Mouse (Mus musculus) kidney, embryonic 14.5 days (tissue): Measurements from ENCODE around the gene Wnt2b. TPM values are rescaled to one million over a fixed set of nuclear protein-coding genes. Genes with fewer than 3 reads are reported as not detected.

Source experiments
- ATAC-seq: fragments of 200-750 bp; cut with Nextera tagmentation; 2 replicates; pipeline ENCODE4 v1.8.0; 2017; ENCODE audit warnings: moderate number of reproducible peaks, mild to moderate bottlenecking, moderate TSS enrichment, moderate library complexity; ENCODE audit not compliant: low FRiP score, low TSS enrichment
- H3K27ac ChIP-seq: fragments of 300-500 bp; sonication (generic); 2 replicates; pipeline ENCODE4 v1.5.1; 2014; ENCODE audit warnings: low read depth, mild to moderate bottlenecking, low read length, moderate library complexity, mixed read lengths
- H3K27me3 ChIP-seq: fragments of 300-500 bp; sonication (generic); 2 replicates; pipeline ENCODE4 v1.6.1; 2014; ENCODE audit warnings: mild to moderate bottlenecking, low read length; ENCODE audit not compliant: control insufficient read depth, insufficient read depth
- H3K36me3 ChIP-seq: fragments of 300-500 bp; sonication (generic); 2 replicates; pipeline ENCODE4 v1.6.1; 2014; ENCODE audit warnings: low read length, mixed read lengths; ENCODE audit not compliant: control insufficient read depth, insufficient read depth
- H3K4me1 ChIP-seq: fragments of 300-500 bp; sonication (generic); 2 replicates; pipeline ENCODE4 v1.6.1; 2014; ENCODE audit warnings: low read length, mixed read lengths; ENCODE audit not compliant: control insufficient read depth, insufficient read depth
- H3K4me2 ChIP-seq: fragments of 300-500 bp; sonication (generic); replicated peaks from 2 replicates; pipeline ENCODE4 v1.6.1; 2014; ENCODE audit warnings: low read depth, mild to moderate bottlenecking, low read length
- H3K4me3 ChIP-seq: fragments of 300-500 bp; sonication (generic); 2 replicates; pipeline ENCODE4 v1.5.1; 2014; ENCODE audit warnings: mild to moderate bottlenecking, low read length
- H3K9ac ChIP-seq: fragments of 300-500 bp; sonication (generic); 2 replicates; pipeline ENCODE4 v1.6.1; 2014; ENCODE audit warnings: low read depth, mild to moderate bottlenecking, low read length, moderate library complexity
- H3K9me3 ChIP-seq: fragments of 300-500 bp; sonication (generic); 2 replicates; pipeline ENCODE4 v1.6.1; 2016; ENCODE audit warnings: low read length; ENCODE audit not compliant: control insufficient read depth
- WGBS: fragments of 180-500 bp; shearing (Covaris S2); extraction: QIAGEN DNeasy Blood & Tissue Kit; methylation state at CpG from one replicate; pipeline ENCODE4 v1.1.7; 2014; 5-methylcytosine and 5-hydroxymethylcytosine counted together
- polyA plus RNA-seq: library from polyadenylated mRNA; unstranded; fragments of >200 nt; fragmentation: Nextera tagmentation; extraction: Ambion mirVana; gene quantifications from 2 replicates; pipeline ENCODE4 v1.2.1, GENCODE M21; 2014

The Wnt2b gene
- polyA plus RNA-seq, 1 experiment from 2014 or later = 0.62 TPM

- H3K9me3 ChIP-seq = no peaks in the 10 kb centered on the region
- no peak overlapping the region for H3K4me3 ChIP-seq
- no peak overlapping the region for H3K27ac ChIP-seq
- H3K27me3 ChIP-seq = peaks cover 23% of the 10 kb centered on the region
- H3K4me1 ChIP-seq = peaks cover under 1% of the 10 kb centered on the region; the same call in 1 of the 2 replicates
- no peak overlapping the region for H3K4me2 ChIP-seq
- H3K9ac ChIP-seq = no peak overlapping the region
- ATAC-seq = no peak
- peaks cover 11% of the 10 kb centered on the region; the same call in 1 of the 2 replicates for H3K36me3 ChIP-seq
- WGBS = 65% methylated on average over 6 of the region's 6 CpGs
These were observed 5.6 kb downstream of the Wnt2b start for GRCm38 (mm10) chr3:104956131-104956581.

DNA sequence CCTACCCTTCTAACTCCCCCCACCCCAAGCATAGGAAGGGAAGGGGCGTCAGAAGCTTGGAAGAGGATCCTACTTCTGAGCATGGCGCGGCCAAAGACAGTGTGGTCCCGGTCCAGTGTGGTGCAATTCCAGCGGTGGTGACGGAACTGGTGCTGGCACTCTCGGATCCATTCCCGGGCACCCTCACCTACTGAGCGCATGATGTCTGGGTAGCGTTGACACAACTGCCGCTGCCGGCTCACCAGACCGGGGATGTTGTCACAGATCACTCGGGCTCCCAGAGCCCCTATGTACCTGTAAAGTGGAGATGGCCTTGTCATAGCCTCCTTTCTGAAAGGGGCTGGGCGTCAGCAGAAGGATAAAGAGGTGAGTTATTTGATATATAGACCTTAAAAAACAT is 7.2 kb downstream of the Wnt2b start:
- H3K36me3 ChIP-seq = peaks cover 15% of the 10 kb centered on the region; the same call in 1 of the 2 replicates
- ATAC-seq = no peak
- no peaks in the 10 kb centered on the region for H3K9me3 ChIP-seq
- peaks cover 12% of the 10 kb centered on the region for H3K27me3 ChIP-seq
- no peaks in the 10 kb centered on the region for H3K4me1 ChIP-seq
- H3K27ac ChIP-seq = no peak overlapping the region
- H3K4me3 ChIP-seq = no peak overlapping the region
- WGBS = 96% methylated on average over 15 of the region's 15 CpGs
- no peak overlapping the region for H3K9ac ChIP-seq
- no peak overlapping the region for H3K4me2 ChIP-seq

GRCm38 (mm10) chr3:104954137-104954536 is 7.6 kb downstream of the Wnt2b start:
- WGBS = 95% methylated on average over 3 of the region's 3 CpGs

GRCm38 (mm10) chr3:104952891-104953670 is 8.6 kb downstream of the Wnt2b start:
- H3K9me3 ChIP-seq = no peaks in the 10 kb centered on the region
- no peak overlapping the region for H3K4me3 ChIP-seq
- 94% methylated on average over 23 of the region's 23 CpGs for WGBS
- H3K27me3 ChIP-seq = no peaks in the 10 kb centered on the region
- no peak overlapping the region for H3K4me2 ChIP-seq
- no peak for ATAC-seq
- H3K36me3 ChIP-seq = peaks cover 15% of the 10 kb centered on the region; the same call in 1 of the 2 replicates
- no peaks in the 10 kb centered on the region for H3K4me1 ChIP-seq
- no peak overlapping the region for H3K27ac ChIP-seq
- H3K9ac ChIP-seq = no peak overlapping the region

More at GRCm38 (mm10) chr3:104954137-104954536, 7.6 kb downstream of the Wnt2b start:
- no peak for ATAC-seq
- Histone ChIP-seq H3K9ac (no peak overlapping the region), H3K27me3 (peaks cover 8% of the 10 kb centered on the region), H3K4me1 (no peaks in the 10 kb centered on the region), H3K27ac (no peak overlapping the region), H3K9me3 (no peaks in the 10 kb centered on the region), H3K36me3 (peaks cover 15% of the 10 kb centered on the region; the same call in 1 of the 2 replicates), H3K4me2 (no peak overlapping the region), H3K4me3 (no peak overlapping the region)

DNA sequence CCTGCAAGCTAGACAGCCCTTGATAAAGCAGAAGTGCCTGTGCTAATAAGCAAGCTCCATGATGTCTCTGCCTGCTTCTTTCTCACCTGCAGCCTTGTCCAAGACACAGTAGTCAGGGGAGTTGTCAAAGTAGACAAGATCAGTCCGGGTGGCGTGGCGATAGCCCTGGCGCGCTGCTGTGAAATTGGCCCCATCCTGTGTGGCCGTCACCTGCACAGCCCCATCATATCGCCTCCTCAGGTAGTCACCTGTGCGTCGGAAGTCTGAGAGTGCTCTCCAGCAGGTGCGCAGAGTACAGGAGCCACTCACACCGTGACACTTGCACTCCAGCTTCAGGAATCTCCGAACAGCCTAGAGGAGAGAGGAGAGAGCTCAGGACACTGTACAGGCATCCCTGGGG is 10.8 kb downstream of the Wnt2b start:
- no peaks in the 10 kb centered on the region for H3K4me1 ChIP-seq
- H3K27ac ChIP-seq = no peak overlapping the region
- H3K9me3 ChIP-seq = no peaks in the 10 kb centered on the region
- H3K36me3 ChIP-seq = peaks cover 26% of the 10 kb centered on the region; the same call in 1 of the 2 replicates
- H3K4me2 ChIP-seq = no peak overlapping the region
- no peak overlapping the region for H3K9ac ChIP-seq
- H3K4me3 ChIP-seq = no peak overlapping the region
- H3K27me3 ChIP-seq = no peaks in the 10 kb centered on the region
- ATAC-seq = no peak
- WGBS = 95% methylated on average over 12 of the region's 12 CpGs

GRCm38 (mm10) chr3:104944894-104945293 is 16.8 kb downstream of the Wnt2b start:
- ATAC-seq = no peak
- H3K4me1 ChIP-seq = peaks cover 14% of the 10 kb centered on the region; the same call in 1 of the 2 replicates
- no peak overlapping the region for H3K4me3 ChIP-seq
- no peak overlapping the region for H3K4me2 ChIP-seq
- H3K36me3 ChIP-seq = peaks cover 13% of the 10 kb centered on the region; the same call in 1 of the 2 replicates
- no peaks in the 10 kb centered on the region for H3K9me3 ChIP-seq
- WGBS = 33% methylated on average over 9 of the region's 9 CpGs
- H3K27ac ChIP-seq = no peak overlapping the region
- no peaks in the 10 kb centered on the region for H3K27me3 ChIP-seq
- H3K9ac ChIP-seq = no peak overlapping the region

- no peak overlapping the region for H3K27ac ChIP-seq
- no peaks in the 10 kb centered on the region for H3K9me3 ChIP-seq
- 0 out of 2 replicates have a peak, but pooled peaks have one; percentile 48 for ATAC-seq
- peaks cover 14% of the 10 kb centered on the region; the same call in 1 of the 2 replicates for H3K4me1 ChIP-seq
- no peak overlapping the region for H3K4me2 ChIP-seq
- H3K4me3 ChIP-seq = no peak overlapping the region
- 33% methylated on average over 8 of the region's 8 CpGs for WGBS
- H3K36me3 ChIP-seq = peaks cover 13% of the 10 kb centered on the region; the same call in 1 of the 2 replicates
- H3K9ac ChIP-seq = no peak overlapping the region
- no peaks in the 10 kb centered on the region for H3K27me3 ChIP-seq
These were observed 18.4 kb downstream of the Wnt2b start for GRCm38 (mm10) chr3:104943333-104943732.

GRCm38 (mm10) chr3:104942682-104943081 is 19.0 kb downstream of the Wnt2b start:
- Histone ChIP-seq H3K27ac (0 out of 2 replicates have a peak overlapping the region, but pooled peaks have one; percentile 7), H3K9ac (no peak overlapping the region), H3K36me3 (peaks cover 13% of the 10 kb centered on the region; the same call in 1 of the 2 replicates), H3K4me2 (no peak overlapping the region), H3K4me1 (peaks cover 14% of the 10 kb centered on the region; the same call in 1 of the 2 replicates), H3K9me3 (no peaks in the 10 kb centered on the region), H3K4me3 (no peak overlapping the region), H3K27me3 (no peaks in the 10 kb centered on the region)
- WGBS = 55% methylated on average over 5 of the region's 5 CpGs
- no peak for ATAC-seq

- Histone ChIP-seq H3K36me3 (peaks cover under 1% of the 10 kb centered on the region; the same call in 1 of the 2 replicates), H3K4me2 (no peak overlapping the region), H3K9me3 (no peaks in the 10 kb centered on the region), H3K4me1 (peaks cover 14% of the 10 kb centered on the region; the same call in 1 of the 2 replicates), H3K9ac (no peak overlapping the region), H3K4me3 (no peak overlapping the region), H3K27me3 (no peaks in the 10 kb centered on the region), H3K27ac (no peak overlapping the region)
- WGBS = 38% methylated on average over 6 of the region's 6 CpGs
- peak; percentile 43; the same call in 1 of the 2 replicates for ATAC-seq
These were observed 21.0 kb downstream of the Wnt2b start for GRCm38 (mm10) chr3:104940691-104941090.
